Mouse (Mus musculus): ENCODE measurements around the gene Pdcd6ip. TPM values are rescaled to one million over a fixed set of nuclear protein-coding genes. Genes with fewer than 3 reads are reported as not detected.

The Pdcd6ip gene
- polyA plus RNA-seq (2016; fragmentation: Nextera tagmentation; extraction: Ambion mirVana) = 54.2 and 60.3 TPM in 2 replicates

DNA sequence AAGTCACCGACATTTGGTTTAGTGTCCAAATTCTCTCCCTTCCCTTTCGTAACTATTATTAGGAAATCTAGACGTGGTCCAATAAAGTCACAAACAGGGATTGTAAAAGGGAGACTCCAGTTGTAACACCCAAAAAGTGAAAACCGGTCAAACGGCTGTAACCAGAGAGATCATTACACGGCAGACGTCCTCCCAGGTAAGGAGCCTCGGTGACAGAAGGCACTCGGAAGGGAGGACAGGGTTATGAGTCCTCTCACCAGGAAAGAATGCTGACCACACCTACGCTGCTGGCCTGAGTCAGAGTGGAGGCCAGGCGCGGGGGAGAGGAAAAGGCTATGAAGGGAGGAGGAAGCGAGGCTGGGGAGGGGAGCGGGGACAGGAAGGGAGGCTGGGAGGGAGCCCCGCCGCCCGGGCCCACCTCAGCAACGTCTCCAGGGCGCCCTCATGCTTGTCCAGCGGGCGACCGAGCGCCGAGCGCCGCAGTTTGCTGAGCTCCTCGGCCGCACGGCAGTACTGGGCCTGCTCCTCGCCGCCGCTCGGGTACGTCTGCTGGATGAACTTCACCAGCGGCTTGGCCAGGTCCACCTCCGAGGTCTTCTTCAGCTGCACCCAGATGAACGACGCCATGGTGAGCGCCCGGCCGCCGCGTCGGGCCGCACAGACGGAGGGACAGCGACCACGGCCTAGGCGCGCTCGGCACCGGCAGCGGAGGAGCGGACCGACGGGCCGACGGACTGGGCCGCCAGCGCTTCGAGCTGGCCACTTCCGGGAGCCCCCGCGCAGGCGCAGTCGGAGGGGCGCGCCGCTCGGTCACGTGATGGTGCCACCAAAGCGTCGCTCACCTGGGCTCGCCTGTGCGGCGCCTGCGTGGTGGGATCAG, at the start of gene Pdcd6ip:
Pdcd6ip (minus strand) TSS at position 779 of the 880 bp plus-strand sequence.
- H3K9me3 ChIP-seq = no peaks in the 10 kb centered on the region
- no peaks in the 10 kb centered on the region for H3K27me3 ChIP-seq
- peak within 1 kb of the TSS; percentile 76 for H3K4me2 ChIP-seq (replicated peaks)
- peak within 1 kb of the TSS; percentile 79 for H3K27ac ChIP-seq
- H3K4me1 ChIP-seq = peaks cover 21% of the 10 kb centered on the region
- H3K36me3 ChIP-seq = no peaks in the 10 kb centered on the region
- peak; percentile 86 for ATAC-seq (ENCODE audit: insufficient number of reproducible peaks, insufficient read depth, low FRiP score, low TSS enrichment)
- H3K9ac ChIP-seq = peak within 1 kb of the TSS; percentile 89
- WGBS = 2% methylated on average over 77 of the region's 77 CpGs
- peak within 1 kb of the TSS; percentile 93 for H3K4me3 ChIP-seq

DNA sequence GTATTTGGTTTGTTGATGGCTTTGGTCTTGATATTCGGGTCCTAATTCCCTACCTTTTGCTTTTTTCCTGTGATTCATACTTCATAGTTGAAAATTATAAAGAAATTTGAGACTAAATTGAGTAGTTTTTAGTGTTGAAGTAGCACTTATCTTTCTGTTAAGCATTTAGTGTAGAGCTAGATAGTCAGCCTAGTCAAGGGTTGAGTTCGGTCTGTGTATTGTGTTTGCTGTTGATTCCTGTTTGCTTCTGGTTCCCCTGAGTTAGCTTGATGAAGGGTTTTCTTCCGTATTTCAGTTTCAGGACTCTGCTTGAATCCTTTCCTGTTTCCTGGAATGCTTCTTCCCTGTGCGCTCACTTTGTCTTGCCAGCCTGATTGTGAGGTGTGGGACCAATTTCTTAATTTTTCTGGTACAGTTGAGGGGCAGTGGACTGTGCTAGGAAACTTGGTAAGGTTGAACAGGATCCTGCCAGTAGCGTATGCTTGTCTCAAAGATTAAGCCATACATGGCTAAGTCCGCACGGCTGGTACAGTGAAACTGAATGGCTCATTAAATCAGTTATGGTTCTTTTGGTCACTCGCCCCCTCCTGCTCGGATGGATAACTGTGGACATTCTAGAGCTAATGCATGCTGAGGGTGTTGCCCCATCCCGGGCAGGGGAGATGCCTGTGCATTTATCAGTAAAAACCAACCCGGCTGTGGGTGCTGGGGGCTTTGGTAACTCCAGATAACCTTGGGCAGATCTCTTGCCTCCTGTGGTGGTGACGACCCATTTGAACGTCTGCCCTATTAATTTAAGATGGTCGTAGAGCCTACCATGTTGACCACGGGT, 48.0 kb upstream of the Pdcd6ip start:
- H3K9me3 ChIP-seq = no peaks in the 10 kb centered on the region
- WGBS = 90% methylated on average over 15 of the region's 15 CpGs

DNA sequence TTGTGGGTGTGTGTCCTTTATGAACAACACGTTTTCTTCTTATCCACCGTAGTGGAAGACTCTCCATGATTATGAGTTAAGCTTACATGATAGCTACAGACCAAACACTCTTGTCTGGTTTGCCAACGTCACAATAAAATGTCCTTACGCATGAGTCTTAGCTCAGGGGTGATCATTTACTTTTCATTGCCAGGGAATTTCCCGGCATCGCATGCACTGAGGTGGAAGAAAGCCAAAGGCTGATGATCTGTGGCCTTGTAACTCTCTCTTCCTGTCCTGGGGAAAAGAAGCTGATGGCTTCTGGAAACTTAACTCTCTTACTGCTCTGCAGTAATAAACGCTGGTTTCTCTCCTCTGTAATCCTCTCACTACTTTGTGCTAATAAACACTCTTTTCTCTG, 41.3 kb upstream of the Pdcd6ip start:
- no peak overlapping the region for H3K9ac ChIP-seq
- H3K27me3 ChIP-seq = no peaks in the 10 kb centered on the region
- H3K9me3 ChIP-seq = no peaks in the 10 kb centered on the region
- H3K4me3 ChIP-seq = no peak overlapping the region
- no peaks in the 10 kb centered on the region for H3K4me1 ChIP-seq
- no peak for ATAC-seq (ENCODE audit: insufficient number of reproducible peaks, insufficient read depth, low FRiP score, low TSS enrichment)
- 0 out of 2 replicates have a peak, but pooled peaks cover 3% of the 10 kb centered on the region for H3K36me3 ChIP-seq
- no peak overlapping the region for H3K27ac ChIP-seq
- no peak overlapping the region for H3K4me2 ChIP-seq (replicated peaks)
- WGBS = 86% methylated on average over 7 of the region's 7 CpGs

More for the DNA sequence above, 48.0 kb upstream of the Pdcd6ip start:
- Histone ChIP-seq H3K4me2 (replicated peaks) (no peak overlapping the region), H3K9ac (no peak overlapping the region), H3K27me3 (no peaks in the 10 kb centered on the region), H3K4me3 (no peak overlapping the region), H3K4me1 (no peaks in the 10 kb centered on the region; the same call in 1 of the 2 replicates), H3K36me3 (peaks cover 11% of the 10 kb centered on the region; the same call in 1 of the 2 replicates), H3K27ac (no peak overlapping the region)
- no peak for ATAC-seq (ENCODE audit: insufficient number of reproducible peaks, insufficient read depth, low FRiP score, low TSS enrichment)

DNA sequence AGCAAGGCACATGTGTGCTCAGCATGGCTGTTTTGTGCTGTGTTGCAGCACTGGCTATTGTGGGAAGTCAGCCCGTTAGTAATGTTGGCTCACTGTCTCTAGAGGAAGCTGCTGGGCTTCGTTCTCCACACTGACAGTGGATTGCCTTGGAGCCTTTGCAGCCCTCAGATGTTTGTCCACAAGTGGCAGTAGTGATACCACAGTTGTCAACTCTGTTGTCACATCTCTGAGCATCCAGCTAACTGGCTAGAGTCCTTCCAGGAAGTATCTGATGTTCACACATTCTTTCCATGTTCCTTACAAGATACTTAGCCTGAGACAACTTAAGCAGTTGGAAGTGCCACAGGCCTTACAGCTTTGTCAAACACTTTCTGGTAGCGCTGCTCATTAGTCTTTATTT, 35.2 kb upstream of the Pdcd6ip start:
- Histone ChIP-seq H3K4me3 (no peak overlapping the region), H3K27ac (no peak overlapping the region), H3K9me3 (no peaks in the 10 kb centered on the region), H3K36me3 (no peaks in the 10 kb centered on the region), H3K27me3 (no peaks in the 10 kb centered on the region), H3K4me1 (peaks cover 12% of the 10 kb centered on the region), H3K9ac (0 out of 2 replicates have a peak overlapping the region, but pooled peaks have one; percentile 7), H3K4me2 (replicated peaks) (peak overlapping the region; percentile 92)
- 62% methylated on average over 3 of the region's 3 CpGs for WGBS
- no peak for ATAC-seq (ENCODE audit: insufficient number of reproducible peaks, insufficient read depth, low FRiP score, low TSS enrichment)

DNA sequence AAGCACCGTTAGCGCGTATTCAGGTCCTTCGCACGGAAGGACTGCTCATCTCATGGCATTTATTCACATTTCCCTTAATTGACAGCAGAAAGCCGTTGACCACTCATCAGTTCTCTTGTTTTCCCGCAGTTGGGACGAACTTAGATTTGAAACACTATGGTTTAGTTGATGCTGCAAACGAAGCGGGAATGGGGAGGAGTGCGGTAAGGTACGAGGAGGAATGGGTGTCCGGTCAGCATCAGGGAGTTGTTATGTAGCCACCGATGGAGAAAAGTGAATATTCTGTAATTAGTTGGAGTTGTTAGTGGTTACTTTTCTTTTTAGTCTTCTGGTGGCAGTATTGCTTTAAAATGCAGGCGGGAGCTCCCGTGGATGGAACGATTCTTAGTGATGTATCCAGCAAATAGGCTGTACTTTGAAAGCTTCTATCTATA, 34.3 kb upstream of the Pdcd6ip start:
- peak overlapping the region; percentile 86 for H3K9ac ChIP-seq
- H3K4me1 ChIP-seq = peaks cover 12% of the 10 kb centered on the region
- H3K4me3 ChIP-seq = peak overlapping the region; percentile 90
- no peaks in the 10 kb centered on the region for H3K36me3 ChIP-seq
- no peaks in the 10 kb centered on the region for H3K27me3 ChIP-seq
- no peaks in the 10 kb centered on the region for H3K9me3 ChIP-seq
- H3K27ac ChIP-seq = no peak overlapping the region
- WGBS = 4% methylated on average over 17 of the region's 17 CpGs
- H3K4me2 ChIP-seq (replicated peaks) = peak overlapping the region; percentile 92
- ATAC-seq (ENCODE audit: insufficient number of reproducible peaks, insufficient read depth, low FRiP score, low TSS enrichment) = no peak

DNA sequence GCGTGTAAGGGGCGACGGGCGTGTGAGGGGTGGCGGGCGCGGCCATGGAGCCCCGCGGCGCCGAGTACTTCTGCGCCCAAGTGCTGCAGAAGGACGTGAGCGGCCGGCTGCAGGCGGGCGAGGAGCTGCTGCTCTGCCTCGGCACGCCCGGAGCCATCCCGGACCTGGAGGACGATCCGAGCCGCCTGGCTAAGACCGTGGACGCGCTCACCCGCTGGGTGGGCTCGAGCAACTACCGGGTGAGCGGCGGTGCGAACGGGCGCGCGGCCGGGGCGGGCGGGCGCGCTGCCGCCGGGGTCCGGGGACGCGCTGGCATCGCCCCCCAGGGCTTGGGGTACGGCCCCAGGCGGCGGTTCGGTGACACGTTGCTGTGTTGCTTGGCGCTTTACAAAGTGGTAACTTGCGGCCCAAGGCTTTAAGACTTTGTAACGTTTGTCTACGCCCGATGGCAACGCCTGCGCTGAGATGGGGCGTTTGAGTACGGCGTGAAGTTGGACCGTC, 33.6 kb upstream of the Pdcd6ip start:
- H3K9ac ChIP-seq = peak overlapping the region; percentile 86

DNA sequence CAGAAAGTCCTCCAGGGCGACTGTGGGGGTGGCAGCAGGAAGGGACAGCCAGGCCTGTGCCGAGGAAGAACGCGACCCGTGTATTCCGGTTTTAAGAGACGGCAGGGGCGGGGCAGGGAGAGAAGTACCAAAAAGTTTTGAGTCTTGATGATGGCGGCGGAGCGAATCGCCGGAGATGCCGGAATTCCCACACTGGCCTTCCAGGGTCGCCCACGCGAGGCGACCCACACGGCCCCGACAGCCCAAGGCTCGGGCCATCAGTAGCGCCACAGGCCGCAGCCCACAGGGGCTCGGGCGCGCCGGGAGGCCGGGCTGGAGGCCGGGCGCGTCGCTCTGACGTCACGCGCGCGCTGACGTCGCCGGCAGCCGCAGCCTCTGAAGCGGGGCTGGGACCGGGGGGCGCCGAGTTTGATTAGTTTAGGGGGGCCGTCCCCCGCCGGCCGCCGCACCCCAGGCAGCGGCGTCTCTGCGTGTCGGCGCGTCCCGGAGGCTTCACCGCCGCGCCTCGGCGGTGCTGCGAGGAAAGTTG, 33.1 kb upstream of the Pdcd6ip start, which contains the start of gene Clasp2:
Clasp2 (plus strand) TSS at position 366 of the 529 bp plus-strand sequence.
- Histone ChIP-seq H3K27me3 (no peaks in the 10 kb centered on the region), H3K4me3 (peak within 1 kb of the TSS; percentile 90), H3K36me3 (no peaks in the 10 kb centered on the region), H3K9ac (peak within 1 kb of the TSS; percentile 86), H3K4me2 (replicated peaks) (peak within 1 kb of the TSS; percentile 92), H3K27ac (peak within 1 kb of the TSS; percentile 84), H3K9me3 (no peaks in the 10 kb centered on the region), H3K4me1 (peaks cover 12% of the 10 kb centered on the region)
- under 1% methylated on average over 62 of the region's 63 CpGs for WGBS
- ATAC-seq (ENCODE audit: insufficient number of reproducible peaks, insufficient read depth, low FRiP score, low TSS enrichment) = peak; percentile 92

More for the DNA sequence above, 33.6 kb upstream of the Pdcd6ip start:
- Histone ChIP-seq H3K27ac (peak overlapping the region; percentile 84), H3K27me3 (no peaks in the 10 kb centered on the region), H3K4me2 (replicated peaks) (peak overlapping the region; percentile 92), H3K4me1 (peaks cover 12% of the 10 kb centered on the region), H3K36me3 (no peaks in the 10 kb centered on the region), H3K9me3 (no peaks in the 10 kb centered on the region), H3K4me3 (peak overlapping the region; percentile 90)
- peak; percentile 69; the same call in 1 of the 2 replicates for ATAC-seq (ENCODE audit: insufficient number of reproducible peaks, insufficient read depth, low FRiP score, low TSS enrichment)
- WGBS = under 1% methylated on average over 63 of the region's 64 CpGs

DNA sequence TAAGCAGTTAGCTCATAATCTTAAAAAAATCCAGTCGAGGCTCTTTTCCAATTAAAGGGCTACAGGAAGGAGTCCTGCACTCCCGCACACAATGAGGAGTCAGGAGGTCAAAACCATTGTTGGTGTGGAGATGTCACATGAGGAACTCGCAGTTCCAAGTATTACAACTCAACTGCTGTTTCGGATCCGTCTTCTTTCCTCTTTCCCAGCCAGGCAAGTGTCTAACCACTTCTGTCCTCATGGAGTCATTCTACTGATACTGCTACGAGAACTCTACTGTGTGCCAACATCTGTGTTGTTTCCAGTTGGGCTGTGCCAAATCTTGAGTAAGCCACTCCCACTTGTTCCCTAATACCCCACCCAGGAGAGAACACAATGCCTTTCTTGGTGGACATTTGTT, 30.9 kb upstream of the Pdcd6ip start:
- Histone ChIP-seq H3K27me3 (no peaks in the 10 kb centered on the region), H3K4me1 (peaks cover 12% of the 10 kb centered on the region), H3K36me3 (no peaks in the 10 kb centered on the region), H3K4me3 (no peak overlapping the region), H3K27ac (no peak overlapping the region), H3K9ac (no peak overlapping the region), H3K9me3 (no peaks in the 10 kb centered on the region), H3K4me2 (replicated peaks) (no peak overlapping the region)
- ATAC-seq (ENCODE audit: insufficient number of reproducible peaks, insufficient read depth, low FRiP score, low TSS enrichment) = no peak
- 80% methylated on average over 6 of the region's 6 CpGs for WGBS

DNA sequence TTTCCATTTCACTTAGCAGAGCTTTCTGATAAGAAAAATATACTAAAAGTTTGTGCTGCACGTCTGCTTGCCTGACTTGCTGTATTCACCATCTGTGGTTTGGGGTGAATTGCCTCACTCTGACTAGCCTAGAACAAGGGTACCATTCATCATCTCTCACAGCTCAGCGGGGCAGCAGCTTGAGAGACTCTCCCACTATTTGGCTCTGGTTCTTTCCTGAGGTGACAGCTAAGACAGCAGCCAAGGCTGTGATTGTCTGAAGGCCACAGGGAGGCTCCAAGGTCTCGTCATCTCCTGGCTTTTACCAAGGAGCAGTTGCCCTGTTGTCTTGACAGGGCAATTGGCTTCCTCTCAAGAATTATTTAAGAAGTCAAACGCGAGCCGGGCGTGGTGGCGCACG, 30.0 kb upstream of the Pdcd6ip start:
- H3K36me3 ChIP-seq = no peaks in the 10 kb centered on the region
- 59% methylated on average over 9 of the region's 9 CpGs for WGBS
- no peak overlapping the region for H3K27ac ChIP-seq
- no peak overlapping the region for H3K4me2 ChIP-seq (replicated peaks)
- ATAC-seq (ENCODE audit: insufficient number of reproducible peaks, insufficient read depth, low FRiP score, low TSS enrichment) = no peak
- H3K9me3 ChIP-seq = no peaks in the 10 kb centered on the region
- H3K4me1 ChIP-seq = peaks cover 7% of the 10 kb centered on the region
- H3K4me3 ChIP-seq = no peak overlapping the region
- no peaks in the 10 kb centered on the region for H3K27me3 ChIP-seq
- H3K9ac ChIP-seq = no peak overlapping the region

DNA sequence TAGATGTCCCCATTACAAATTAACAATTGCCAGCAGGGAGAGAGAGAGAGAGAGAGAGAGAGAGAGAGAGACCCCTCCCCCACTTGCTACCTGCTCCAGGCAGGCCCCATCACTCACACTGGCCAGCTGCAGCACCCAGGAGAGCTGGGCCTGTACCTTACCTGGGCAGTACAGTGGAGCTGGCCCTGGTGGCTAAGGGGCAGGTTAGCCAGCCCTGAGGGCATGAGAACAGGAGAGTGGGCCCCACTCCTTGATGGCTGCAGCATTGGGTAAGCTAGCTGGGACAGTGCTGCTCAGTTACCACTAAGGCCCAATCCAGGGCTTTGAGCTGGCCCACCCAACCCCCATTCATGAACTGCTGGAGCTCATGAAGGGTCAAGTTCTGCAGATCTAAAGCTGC, 27.9 kb upstream of the Pdcd6ip start:
- Histone ChIP-seq H3K27me3 (no peaks in the 10 kb centered on the region), H3K36me3 (no peaks in the 10 kb centered on the region), H3K9ac (no peak overlapping the region), H3K27ac (no peak overlapping the region), H3K4me1 (peaks cover 6% of the 10 kb centered on the region; the same call in 1 of the 2 replicates), H3K9me3 (no peaks in the 10 kb centered on the region), H3K4me3 (no peak overlapping the region), H3K4me2 (replicated peaks) (no peak overlapping the region)
- 0 out of 2 replicates have a peak, but pooled peaks have one; percentile 38 for ATAC-seq (ENCODE audit: insufficient number of reproducible peaks, insufficient read depth, low FRiP score, low TSS enrichment)

DNA sequence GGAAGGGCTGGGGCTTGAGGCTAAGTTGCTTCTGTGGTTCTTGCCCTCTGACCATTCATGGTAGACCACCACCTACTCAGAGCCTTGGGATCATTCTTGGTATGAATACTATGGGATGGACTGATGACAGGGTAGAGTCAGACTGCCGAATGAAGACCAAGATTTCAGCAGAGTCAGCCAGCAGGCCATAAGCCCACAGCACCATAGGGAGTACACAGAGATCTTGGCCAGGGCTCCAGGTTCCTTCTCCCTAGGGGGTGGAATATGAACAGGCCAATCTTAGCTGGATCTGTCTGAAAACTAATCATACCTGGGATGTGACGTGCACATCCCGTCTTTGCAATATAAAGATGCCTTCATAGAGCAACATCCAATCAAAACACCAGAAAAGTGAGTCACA, 23.5 kb upstream of the Pdcd6ip start:
- WGBS = 86% methylated on average over 3 of the region's 3 CpGs

More for the DNA sequence above, 23.5 kb upstream of the Pdcd6ip start:
- no peak overlapping the region for H3K4me3 ChIP-seq
- H3K4me1 ChIP-seq = no peaks in the 10 kb centered on the region
- H3K9me3 ChIP-seq = no peaks in the 10 kb centered on the region
- no peak for ATAC-seq (ENCODE audit: insufficient number of reproducible peaks, insufficient read depth, low FRiP score, low TSS enrichment)
- no peaks in the 10 kb centered on the region for H3K27me3 ChIP-seq
- no peak overlapping the region for H3K4me2 ChIP-seq (replicated peaks)
- H3K36me3 ChIP-seq = no peaks in the 10 kb centered on the region
- no peak overlapping the region for H3K27ac ChIP-seq
- no peak overlapping the region for H3K9ac ChIP-seq

All from embryonic facial prominence, embryonic 12.5 days (tissue).